Mouse (Mus musculus) bone marrow, adult 2 months (tissue): ENCODE measurements around the gene Pfkm.

Source experiments
- CTCF ChIP-seq: fragments of 200-500 bp; IDR thresholded peaks from 2 replicates; pipeline ENCODE4 v1.5.1; 2011; ENCODE audit warnings: low read length, control low read depth; ENCODE audit not compliant: control insufficient read depth, insufficient read depth
- POLR2A ChIP-seq: fragments of 200-500 bp; IDR thresholded peaks from 2 replicates; pipeline ENCODE4 v1.6.1; 2011; ENCODE audit warnings: low read depth, mild to moderate bottlenecking, control low read depth, low read length, borderline replicate concordance; ENCODE audit not compliant: control insufficient read depth

DNA sequence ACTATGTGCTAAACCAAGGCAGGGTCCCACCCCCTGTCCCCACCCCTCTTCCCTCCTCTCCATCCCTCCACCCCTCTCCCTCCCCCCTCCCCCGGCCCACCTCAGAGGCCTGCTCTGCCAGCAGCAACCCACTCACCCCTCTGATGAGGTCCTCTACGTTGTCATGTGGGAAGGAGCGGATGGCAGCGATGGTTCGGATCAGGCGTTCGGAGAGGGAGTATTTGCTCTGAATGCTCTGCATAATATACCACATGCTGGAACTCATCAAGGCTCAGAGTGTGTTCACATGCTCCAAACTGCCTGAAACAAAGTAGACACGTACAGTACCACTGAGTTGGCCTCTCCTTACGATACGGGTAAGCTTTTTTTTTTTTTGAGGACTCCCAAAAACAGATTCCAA lies 50.1 kb downstream of the Pfkm start:
- TF ChIP-seq CTCF (no peak), POLR2A (no peak)
